In genomic region chr6:148294506-148294905, GRCm38 (mm10) we compare ENCODE assay signal across 22 mouse cellular contexts.
DNase-seq lines count a peak whose midpoint lies in the region; ATAC-seq lines count a peak whose summit lies in the region.
"Had no signal": no experiment of that assay in that cellular context is flagged by ENCODE, and none has a peak within 500 bp of the region (broad histone marks: within the 10 kb centered on the region; RNA-seq: fewer than 3 reads in every experiment).

No protein-coding gene starts in this region.

- no peak overlapping the region for H3K4me3 ChIP-seq in hindbrain, embryonic 10.5 days
- H3K4me3 ChIP-seq in hindbrain, embryonic 11.5 days (ENCODE audit: low read depth, low read length) = no peak overlapping the region
- H3K4me3 ChIP-seq in liver, embryonic 13.5 days (replicated peaks) = no peak overlapping the region
- no peak overlapping the region for H3K4me3 ChIP-seq in hindbrain, embryonic 12.5 days
- H3K4me3 ChIP-seq: heart, embryonic 10.5 days; liver, embryonic 15.5 days; midbrain, embryonic 13.5 days; myocyte; neural tube, embryonic 15.5 days had no signal

- 25% methylated on average over 4 of the region's 4 CpGs for WGBS in hindbrain, embryonic 10.5 days
- 17% methylated on average over 4 of the region's 4 CpGs for WGBS in hindbrain, embryonic 11.5 days
- 50% methylated on average over 4 of the region's 4 CpGs for WGBS in liver, embryonic 13.5 days (ENCODE audit: insufficient replicate concordance)
- WGBS in hindbrain, embryonic 12.5 days = 21% methylated on average over 4 of the region's 4 CpGs

- H3K4me1 ChIP-seq in hindbrain, embryonic 10.5 days (replicated peaks) = peaks cover 21% of the 10 kb centered on the region
- no peaks in the 10 kb centered on the region for H3K4me1 ChIP-seq in hindbrain, embryonic 11.5 days (replicated peaks; ENCODE audit: control insufficient read depth, insufficient read depth, low read length)
- H3K4me1 ChIP-seq in liver, embryonic 13.5 days (replicated peaks) = no peaks in the 10 kb centered on the region
- H3K4me1 ChIP-seq in hindbrain, embryonic 12.5 days = peaks cover 4% of the 10 kb centered on the region; the same call in 1 of the 2 replicates
- H3K4me1 ChIP-seq: liver, embryonic 15.5 days; midbrain, embryonic 13.5 days; neural tube, embryonic 15.5 days had no signal

- DNase-seq in hindbrain, embryonic 10.5 days (ENCODE audit: low spot score) = peak; percentile 23
- DNase-seq in hindbrain, embryonic 11.5 days (ENCODE audit: low spot score) = no peak
- peak; percentile 91 for DNase-seq in R1 (ENCODE audit: low read depth, low spot score)
- no peak for DNase-seq in liver, embryonic 13.5 days
- peak; percentile 11 to 44 for DNase-seq in natural killer cell, adult 2 months (ENCODE audit: low spot score in 2 of 2)
- DNase-seq in right cerebral cortex, postnatal 36 days (ENCODE audit: low spot score in 2 of 2) = no peak
- no peak for DNase-seq in neural tube, embryonic 10.5 days (ENCODE audit: extremely low spot score, low spot score)
- DNase-seq: adrenal gland, postnatal 14 days; cerebellum, adult 2 months; cerebellum, postnatal 36 days; heart, postnatal 4 days; kidney, adult 18-20 months; right cerebral cortex, postnatal 14 days; spleen, adult 18-20 months had no signal

- no peaks in the 10 kb centered on the region for H3K9me3 ChIP-seq in hindbrain, embryonic 10.5 days
- H3K9me3 ChIP-seq in hindbrain, embryonic 11.5 days (ENCODE audit: control insufficient read depth, low read length) = no peaks in the 10 kb centered on the region
- H3K9me3 ChIP-seq in liver, embryonic 13.5 days (replicated peaks) = no peaks in the 10 kb centered on the region
- no peaks in the 10 kb centered on the region for H3K9me3 ChIP-seq in hindbrain, embryonic 12.5 days (replicated peaks)
- H3K9me3 ChIP-seq: heart, embryonic 10.5 days; liver, embryonic 15.5 days; midbrain, embryonic 13.5 days; neural tube, embryonic 15.5 days had no signal

- H3K27me3 ChIP-seq in hindbrain, embryonic 10.5 days (ENCODE audit: insufficient read depth, poor library complexity, severe bottlenecking) = no peaks in the 10 kb centered on the region
- no peaks in the 10 kb centered on the region for H3K27me3 ChIP-seq in hindbrain, embryonic 11.5 days (ENCODE audit: control insufficient read depth, insufficient read depth, low read length)
- H3K27me3 ChIP-seq in liver, embryonic 13.5 days = no peaks in the 10 kb centered on the region
- H3K27me3 ChIP-seq in hindbrain, embryonic 12.5 days = no peaks in the 10 kb centered on the region
- H3K27me3 ChIP-seq: liver, embryonic 15.5 days; midbrain, embryonic 13.5 days; neural tube, embryonic 15.5 days had no signal

- no peak overlapping the region for H3K27ac ChIP-seq in hindbrain, embryonic 10.5 days
- H3K27ac ChIP-seq in hindbrain, embryonic 11.5 days (ENCODE audit: low read depth, low read length) = no peak overlapping the region
- no peak overlapping the region for H3K27ac ChIP-seq in liver, embryonic 13.5 days
- no peak overlapping the region for H3K27ac ChIP-seq in hindbrain, embryonic 12.5 days
- H3K27ac ChIP-seq: heart, embryonic 10.5 days; liver, embryonic 15.5 days; midbrain, embryonic 13.5 days; neural tube, embryonic 15.5 days had no signal

- H3K9ac ChIP-seq in hindbrain, embryonic 11.5 days (ENCODE audit: low read depth, low read length) = no peak overlapping the region
- no peak overlapping the region for H3K9ac ChIP-seq in liver, embryonic 13.5 days
- no peak overlapping the region for H3K9ac ChIP-seq in hindbrain, embryonic 12.5 days
- H3K9ac ChIP-seq: liver, embryonic 15.5 days; midbrain, embryonic 13.5 days; neural tube, embryonic 15.5 days had no signal

- no peaks in the 10 kb centered on the region for H3K36me3 ChIP-seq in hindbrain, embryonic 10.5 days
- no peaks in the 10 kb centered on the region for H3K36me3 ChIP-seq in hindbrain, embryonic 11.5 days (ENCODE audit: control insufficient read depth, insufficient read depth, low read length)
- no peaks in the 10 kb centered on the region for H3K36me3 ChIP-seq in liver, embryonic 13.5 days
- H3K36me3 ChIP-seq in hindbrain, embryonic 12.5 days = no peaks in the 10 kb centered on the region
- H3K36me3 ChIP-seq: heart, embryonic 10.5 days; liver, embryonic 15.5 days; midbrain, embryonic 13.5 days; neural tube, embryonic 15.5 days had no signal

- ATAC-seq in hindbrain, embryonic 11.5 days (ENCODE audit: low FRiP score) = no peak
- peak; percentile 77 for ATAC-seq in liver, embryonic 13.5 days (ENCODE audit: low read depth)
- ATAC-seq in hindbrain, embryonic 12.5 days (ENCODE audit: low FRiP score) = no peak
- ATAC-seq: forebrain, embryonic 14.5 days; lung, postnatal 0 days; midbrain, embryonic 13.5 days had no signal

- no peak overlapping the region for H3K4me2 ChIP-seq in hindbrain, embryonic 11.5 days (replicated peaks; ENCODE audit: low read depth, low read length)
- H3K4me2 ChIP-seq in liver, embryonic 13.5 days = no peak overlapping the region
- H3K4me2 ChIP-seq in hindbrain, embryonic 12.5 days (replicated peaks) = no peak overlapping the region
- H3K4me2 ChIP-seq: liver, embryonic 15.5 days; midbrain, embryonic 13.5 days; neural tube, embryonic 15.5 days had no signal

Comparison
In these comparisons a context has a peak if more than half of its experiments do, and no peak if none do; other contexts are left out.
1. DNase-seq: peak in hindbrain, embryonic 10.5 days (single experiment), R1 (single experiment) and natural killer cell, adult 2 months (2 of 2); none in hindbrain, embryonic 11.5 days (single experiment), liver, embryonic 13.5 days (single experiment), right cerebral cortex, postnatal 36 days (0 of 2) and neural tube, embryonic 10.5 days (single experiment).